Mouse (Mus musculus) neural tube, embryonic 13.5 days (tissue): Measurements from ENCODE around the gene Tnfrsf21. TPM values are rescaled to one million over a fixed set of nuclear protein-coding genes. Genes with fewer than 3 reads are reported as not detected.

Experiments
- ATAC-seq: fragments of 200-750 bp; cut with Nextera tagmentation; 2 replicates; pipeline ENCODE4 v1.8.0; 2017; ENCODE audit warnings: low read depth, mild to moderate bottlenecking, moderate TSS enrichment, moderate library complexity
- H3K27ac ChIP-seq: fragments of 300-500 bp; sonication (generic); replicated peaks from 2 replicates; pipeline ENCODE4 v1.5.1; 2015; ENCODE audit warnings: moderate library complexity, mild to moderate bottlenecking, inconsistent platforms
- H3K27me3 ChIP-seq: fragments of 300-500 bp; sonication (generic); 2 replicates; pipeline ENCODE4 v1.6.1; 2015; ENCODE audit warnings: mild to moderate bottlenecking, inconsistent platforms
- H3K36me3 ChIP-seq: fragments of 300-500 bp; sonication (generic); 2 replicates; pipeline ENCODE4 v1.6.1; 2015; ENCODE audit warnings: mild to moderate bottlenecking, inconsistent platforms
- H3K4me1 ChIP-seq: fragments of 300-500 bp; sonication (generic); replicated peaks from 2 replicates; pipeline ENCODE4 v1.6.1; 2015; ENCODE audit warnings: inconsistent platforms
- H3K4me2 ChIP-seq: fragments of 300-500 bp; sonication (generic); 2 replicates; pipeline ENCODE4 v1.6.1; 2015; ENCODE audit warnings: inconsistent platforms, mild to moderate bottlenecking, moderate library complexity
- H3K4me3 ChIP-seq: fragments of 300-500 bp; sonication (generic); 2 replicates; pipeline ENCODE4 v1.5.1; 2015; ENCODE audit warnings: mild to moderate bottlenecking, inconsistent platforms
- H3K9ac ChIP-seq: fragments of 300-500 bp; sonication (generic); 2 replicates; pipeline ENCODE4 v1.6.1; 2015; ENCODE audit warnings: moderate library complexity, mild to moderate bottlenecking, inconsistent platforms
- H3K9me3 ChIP-seq: fragments of 300-500 bp; sonication (generic); 2 replicates; pipeline ENCODE4 v1.6.1; 2016; ENCODE audit warnings: inconsistent platforms
- WGBS: fragments of 180-500 bp; shearing (Covaris S2); methylation state at CpG from one replicate; pipeline ENCODE4 v1.1.7; 2015; 5-methylcytosine and 5-hydroxymethylcytosine counted together
- polyA plus RNA-seq: library from polyadenylated mRNA; unstranded; fragments of >200 nt; fragmentation: Nextera tagmentation; extraction: Ambion mirVana; gene quantifications from 2 replicates; pipeline ENCODE4 v1.2.1, GENCODE M21; 2015

Gene Tnfrsf21
- 75.1 and 81.2 TPM in 2 replicates for polyA plus RNA-seq

- under 1% methylated on average over 79 of the region's 80 CpGs for WGBS
- peak within 1 kb of the TSS; percentile 77 for H3K4me2 ChIP-seq
- peaks cover 18% of the 10 kb centered on the region for H3K36me3 ChIP-seq
- peak within 1 kb of the TSS; percentile 100 for H3K9ac ChIP-seq
- H3K4me1 ChIP-seq, result peaks cover 31% of the 10 kb centered on the region
- H3K27me3 ChIP-seq, result no peaks in the 10 kb centered on the region
- ATAC-seq, result peak; percentile 95
- H3K27ac ChIP-seq, result peak within 1 kb of the TSS; percentile 98
- peak within 1 kb of the TSS; percentile 97 for H3K4me3 ChIP-seq
- H3K9me3 ChIP-seq, result no peaks in the 10 kb centered on the region
Measured at GRCm38 (mm10) chr17:43016371-43017331, at the start of gene Tnfrsf21. Tnfrsf21 (plus strand) TSS chr17:43016555.

- H3K9me3 ChIP-seq, result no peaks in the 10 kb centered on the region
- H3K4me3 ChIP-seq, result no peak overlapping the region
- H3K27me3 ChIP-seq, result no peaks in the 10 kb centered on the region
- no peaks in the 10 kb centered on the region for H3K36me3 ChIP-seq
- no peak overlapping the region for H3K4me2 ChIP-seq
- H3K4me1 ChIP-seq, result no peaks in the 10 kb centered on the region
- ATAC-seq, result no peak
- H3K27ac ChIP-seq, result no peak overlapping the region
- no peak overlapping the region for H3K9ac ChIP-seq
- WGBS, result 84% methylated on average over 2 of the region's 2 CpGs
Measured at GRCm38 (mm10) chr17:42968174-42968573, 48.2 kb upstream of the Tnfrsf21 start.

- ATAC-seq, result no peak
- H3K9me3 ChIP-seq, result no peaks in the 10 kb centered on the region
- peaks cover 4% of the 10 kb centered on the region for H3K4me1 ChIP-seq
- H3K4me3 ChIP-seq, result no peak overlapping the region
- no peak overlapping the region for H3K4me2 ChIP-seq
- WGBS, result 82% methylated on average over 18 of the region's 18 CpGs
- no peak overlapping the region for H3K9ac ChIP-seq
- no peaks in the 10 kb centered on the region for H3K27me3 ChIP-seq
- H3K36me3 ChIP-seq, result no peaks in the 10 kb centered on the region
- no peak overlapping the region for H3K27ac ChIP-seq
Measured at GRCm38 (mm10) chr17:42975312-42975996, 40.9 kb upstream of the Tnfrsf21 start.

GRCm38 (mm10) chr17:42977766-42978165 is 38.6 kb upstream of the Tnfrsf21 start:
- 67% methylated on average over 7 of the region's 7 CpGs for WGBS
- 0 out of 2 replicates have a peak, but pooled peaks have one; percentile 18 for ATAC-seq
- Histone ChIP-seq H3K4me3 (no peak overlapping the region), H3K27me3 (no peaks in the 10 kb centered on the region), H3K9me3 (no peaks in the 10 kb centered on the region), H3K4me1 (peaks cover 4% of the 10 kb centered on the region), H3K9ac (no peak overlapping the region), H3K36me3 (no peaks in the 10 kb centered on the region), H3K27ac (no peak overlapping the region), H3K4me2 (no peak overlapping the region)

GRCm38 (mm10) chr17:42978345-42978744 is 38.0 kb upstream of the Tnfrsf21 start:
- Histone ChIP-seq H3K4me1 (peaks cover 4% of the 10 kb centered on the region), H3K9me3 (no peaks in the 10 kb centered on the region), H3K4me3 (no peak overlapping the region), H3K27ac (no peak overlapping the region), H3K9ac (no peak overlapping the region), H3K4me2 (no peak overlapping the region), H3K36me3 (no peaks in the 10 kb centered on the region), H3K27me3 (no peaks in the 10 kb centered on the region)
- WGBS, result 25% methylated on average over 4 of the region's 4 CpGs
- ATAC-seq, result peak; percentile 90

- H3K27ac ChIP-seq, result no peak overlapping the region
- H3K27me3 ChIP-seq, result no peaks in the 10 kb centered on the region
- no peak for ATAC-seq
- 93% methylated on average over 3 of the region's 3 CpGs for WGBS
- H3K4me3 ChIP-seq, result no peak overlapping the region
- H3K9ac ChIP-seq, result no peak overlapping the region
- no peaks in the 10 kb centered on the region for H3K9me3 ChIP-seq
- no peak overlapping the region for H3K4me2 ChIP-seq
- H3K36me3 ChIP-seq, result no peaks in the 10 kb centered on the region
- H3K4me1 ChIP-seq, result peaks cover 4% of the 10 kb centered on the region
Measured at GRCm38 (mm10) chr17:42981806-42982205, 34.5 kb upstream of the Tnfrsf21 start.

GRCm38 (mm10) chr17:42982568-42982967 is 33.8 kb upstream of the Tnfrsf21 start:
- 52% methylated on average over 4 of the region's 4 CpGs for WGBS

GRCm38 (mm10) chr17:42985837-42986589 is 30.3 kb upstream of the Tnfrsf21 start:
- Histone ChIP-seq H3K9ac (no peak overlapping the region), H3K4me3 (no peak overlapping the region), H3K4me1 (no peaks in the 10 kb centered on the region), H3K27me3 (no peaks in the 10 kb centered on the region), H3K36me3 (no peaks in the 10 kb centered on the region), H3K27ac (no peak overlapping the region), H3K4me2 (no peak overlapping the region), H3K9me3 (no peaks in the 10 kb centered on the region)
- 59% methylated on average over 9 of the region's 9 CpGs for WGBS
- ATAC-seq, result no peak

More at GRCm38 (mm10) chr17:42982568-42982967, 33.8 kb upstream of the Tnfrsf21 start:
- H3K4me1 ChIP-seq, result peaks cover 4% of the 10 kb centered on the region
- H3K4me3 ChIP-seq, result no peak overlapping the region
- H3K27ac ChIP-seq, result no peak overlapping the region
- H3K4me2 ChIP-seq, result no peak overlapping the region
- no peak overlapping the region for H3K9ac ChIP-seq
- no peak for ATAC-seq
- H3K9me3 ChIP-seq, result no peaks in the 10 kb centered on the region
- no peaks in the 10 kb centered on the region for H3K36me3 ChIP-seq
- H3K27me3 ChIP-seq, result no peaks in the 10 kb centered on the region

- 28% methylated on average over 4 of the region's 4 CpGs for WGBS
- Histone ChIP-seq H3K9ac (no peak overlapping the region), H3K9me3 (no peaks in the 10 kb centered on the region), H3K27me3 (no peaks in the 10 kb centered on the region), H3K27ac (no peak overlapping the region), H3K4me2 (no peak overlapping the region), H3K36me3 (no peaks in the 10 kb centered on the region), H3K4me3 (no peak overlapping the region), H3K4me1 (no peaks in the 10 kb centered on the region)
- ATAC-seq, result no peak
Measured at GRCm38 (mm10) chr17:42987692-42988091, 28.7 kb upstream of the Tnfrsf21 start.

GRCm38 (mm10) chr17:42989981-42990380 is 26.4 kb upstream of the Tnfrsf21 start:
- no peak overlapping the region for H3K4me3 ChIP-seq
- no peak overlapping the region for H3K4me2 ChIP-seq
- H3K9me3 ChIP-seq, result no peaks in the 10 kb centered on the region
- ATAC-seq, result no peak
- no peaks in the 10 kb centered on the region for H3K4me1 ChIP-seq
- no peaks in the 10 kb centered on the region for H3K27me3 ChIP-seq
- H3K27ac ChIP-seq, result no peak overlapping the region
- WGBS, result 92% methylated on average over 4 of the region's 4 CpGs
- H3K36me3 ChIP-seq, result no peaks in the 10 kb centered on the region
- no peak overlapping the region for H3K9ac ChIP-seq

GRCm38 (mm10) chr17:42991112-42991511 is 25.2 kb upstream of the Tnfrsf21 start:
- ATAC-seq, result no peak
- Histone ChIP-seq H3K27ac (no peak overlapping the region), H3K9me3 (no peaks in the 10 kb centered on the region), H3K4me2 (no peak overlapping the region), H3K36me3 (no peaks in the 10 kb centered on the region), H3K4me3 (no peak overlapping the region), H3K9ac (no peak overlapping the region), H3K27me3 (no peaks in the 10 kb centered on the region), H3K4me1 (no peaks in the 10 kb centered on the region)
- WGBS, result 56% methylated on average over 11 of the region's 11 CpGs
